Mouse (Mus musculus) macrophage (primary cell): ENCODE measurements around the gene Elane. TPM values are rescaled to one million over a fixed set of nuclear protein-coding genes. Genes with fewer than 3 reads are reported as not detected.
"Not testable (repeated sequence)": the region's sequence is repeated elsewhere in the genome, so short reads cannot be mapped to it uniquely, and the experiment has no call there.

Experiments
- H3K27ac ChIP-seq: fragments of 350-480 bp; formaldehyde crosslinking; 2 replicates; pipeline ENCODE4 v1.9.0; 2021
- H3K36me3 ChIP-seq: fragments of 350-480 bp; formaldehyde crosslinking; 2 replicates; pipeline ENCODE4 v1.9.0; 2021; ENCODE audit errors: inconsistent target
- H3K4me3 ChIP-seq: fragments of 350-480 bp; formaldehyde crosslinking; 2 replicates; pipeline ENCODE4 v1.9.0; 2021; ENCODE audit errors: inconsistent target
- H3K79me2 ChIP-seq: fragments of 350-480 bp; formaldehyde crosslinking; 2 replicates; pipeline ENCODE4 v1.9.0; 2021; ENCODE audit errors: inconsistent target
- WGBS: methylation state at CpG from one replicate; pipeline ENCODE4 v1.1.7; 2026; ENCODE audit warnings: inconsistent platforms; ENCODE audit not compliant: missing documents; 5-methylcytosine and 5-hydroxymethylcytosine counted together
- polyA plus RNA-seq: library from polyadenylated mRNA; stranded (reverse); fragments of 250-400 nt; gene quantifications from 3 replicates; pipeline ENCODE4 v1.2.4, GENCODE M21; 2018; ENCODE audit warnings: inconsistent platforms

Elane gene
- polyA plus RNA-seq, 1 experiment from 2014 or later = 0.89 TPM

DNA sequence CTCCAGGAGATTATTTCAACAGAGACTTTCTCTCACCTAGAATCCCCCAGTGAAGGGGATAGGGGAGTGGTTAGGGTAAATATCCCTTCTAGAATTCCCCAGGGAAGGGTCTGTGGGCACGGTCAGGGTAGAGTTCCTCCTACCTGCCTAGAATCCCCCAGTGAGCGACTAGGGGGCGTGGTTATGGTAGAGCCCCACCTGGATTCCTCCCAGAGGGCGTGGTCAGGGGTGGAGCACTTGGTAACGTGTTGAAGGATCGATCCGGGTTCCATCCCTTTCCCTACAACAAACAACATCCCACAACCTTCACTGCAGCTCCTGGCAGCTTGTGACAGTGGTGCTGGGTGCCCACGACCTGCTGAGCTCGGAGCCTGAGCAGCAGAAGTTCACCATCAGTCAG lies 5.3 kb upstream of the Elane start:
- Histone ChIP-seq H3K79me2 (no peaks in the 10 kb centered on the region; the same call in 1 of the 2 replicates), H3K4me3 (no peak overlapping the region), H3K27ac (no peak overlapping the region), H3K36me3 (no peaks in the 10 kb centered on the region)
- 24% methylated on average over 9 of the region's 9 CpGs for WGBS

- H3K79me2 ChIP-seq = no peaks in the 10 kb centered on the region; the same call in 1 of the 2 replicates
- H3K36me3 ChIP-seq = no peaks in the 10 kb centered on the region
- H3K4me3 ChIP-seq = no peak overlapping the region
- no peak overlapping the region for H3K27ac ChIP-seq
- 6% methylated on average over 22 of the region's 22 CpGs for WGBS
These were observed 4.1 kb upstream of the Elane start for GRCm38 (mm10) chr10:79881981-79882380.

DNA sequence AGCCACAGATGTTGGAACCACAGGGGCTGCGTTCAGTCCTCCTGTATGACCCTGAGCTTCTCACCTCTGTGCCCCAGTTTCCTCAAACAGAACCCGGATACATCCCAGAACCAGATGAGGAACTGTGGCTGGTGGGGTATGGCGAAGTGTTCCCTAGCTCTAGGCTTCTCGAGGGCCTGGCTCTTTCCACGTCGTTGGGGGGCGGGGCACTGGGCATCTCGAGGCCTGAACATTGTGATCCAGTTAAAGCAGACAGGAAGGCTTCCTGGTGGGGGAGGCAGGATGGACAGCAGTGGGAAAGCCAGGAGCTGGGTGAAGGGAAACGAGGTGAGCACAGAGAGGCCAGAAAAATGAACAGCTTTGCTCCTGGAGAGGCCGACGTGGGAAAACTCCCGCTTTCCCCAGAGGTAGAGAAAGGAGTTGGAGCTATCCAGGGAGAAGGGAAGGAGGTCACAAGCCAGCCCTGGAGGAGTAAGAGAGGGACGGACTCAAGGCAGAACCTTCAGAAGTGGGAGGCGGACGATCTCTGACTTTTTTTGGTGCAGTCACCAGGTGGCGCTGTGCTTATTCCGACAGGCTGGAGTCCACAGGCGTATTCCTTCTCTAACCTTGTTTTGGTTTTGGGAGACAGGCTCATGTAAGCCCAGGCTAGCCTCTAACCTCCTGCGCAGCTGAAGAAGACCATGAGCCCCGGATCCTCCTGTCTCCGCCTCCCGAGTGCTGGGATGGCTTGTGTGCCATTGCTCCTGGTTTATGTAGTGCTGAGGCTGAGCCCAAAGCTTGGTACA lies 2.6 kb upstream of the Elane start:
- no peaks in the 10 kb centered on the region; the same call in 1 of the 2 replicates for H3K79me2 ChIP-seq
- H3K36me3 ChIP-seq = no peaks in the 10 kb centered on the region
- H3K4me3 ChIP-seq = no peak overlapping the region
- H3K27ac ChIP-seq = no peak overlapping the region
- WGBS = 12% methylated on average over 21 of the region's 22 CpGs

DNA sequence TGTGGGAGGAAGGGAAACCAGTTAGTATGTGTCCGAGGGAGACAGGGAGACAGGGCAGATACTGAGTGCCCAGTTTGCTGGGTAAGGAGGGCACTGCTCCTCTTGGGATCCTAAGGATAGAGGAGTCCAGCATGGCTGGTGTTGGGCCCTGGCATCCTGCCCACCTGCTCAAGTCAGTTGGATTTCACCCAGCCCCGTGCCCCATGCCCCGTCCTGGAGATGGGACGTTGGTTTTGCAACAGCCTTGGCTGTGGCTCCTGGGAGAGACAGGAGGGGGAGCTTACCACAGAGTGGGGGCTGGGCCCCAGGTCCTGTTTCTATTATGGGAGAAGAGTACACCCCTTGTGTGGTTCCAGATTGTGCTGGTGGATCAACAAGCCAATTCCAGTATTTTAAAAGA lies 1.6 kb upstream of the Elane start:
- 17% methylated on average over 4 of the region's 4 CpGs for WGBS
- Histone ChIP-seq H3K79me2 (no peaks in the 10 kb centered on the region; the same call in 1 of the 2 replicates), H3K36me3 (no peaks in the 10 kb centered on the region), H3K4me3 (no peak overlapping the region), H3K27ac (no peak overlapping the region)

DNA sequence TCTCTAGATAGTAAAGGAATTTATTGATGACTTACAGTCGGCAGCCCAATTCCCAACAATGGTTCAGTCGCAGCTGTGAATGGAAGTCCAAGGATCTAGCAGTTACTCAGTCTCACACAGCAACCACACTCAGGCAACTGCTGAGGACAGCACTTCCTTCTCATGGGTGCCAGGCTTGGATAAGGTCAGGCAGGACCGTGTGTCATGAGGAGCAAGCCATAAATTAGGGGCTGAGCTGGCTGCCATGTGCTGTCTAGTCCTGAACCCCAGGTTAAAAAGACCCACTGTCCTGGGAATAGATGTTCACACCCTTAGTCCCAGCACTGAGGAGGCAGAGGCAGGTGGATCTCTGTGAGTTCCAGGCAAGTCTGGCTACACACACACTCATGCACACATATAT lies 1.1 kb upstream of the Elane start:
- H3K36me3 ChIP-seq, H3K4me3 ChIP-seq, H3K27ac ChIP-seq, H3K79me2 ChIP-seq: not testable (repeated sequence)
- WGBS = 10% methylated on average over 2 of the region's 3 CpGs

- Histone ChIP-seq H3K36me3 (no peaks in the 10 kb centered on the region), H3K4me3 (no peak overlapping the region), H3K27ac (no peak overlapping the region), H3K79me2 (no peaks in the 10 kb centered on the region)
- 51% methylated on average over 8 of the region's 8 CpGs for WGBS
These were observed 564 bp downstream of the Elane start for GRCm38 (mm10) chr10:79886611-79887010.

GRCm38 (mm10) chr10:79889386-79889785 lies 3.3 kb downstream of the Elane start:
- Histone ChIP-seq H3K4me3 (no peak overlapping the region), H3K36me3 (no peaks in the 10 kb centered on the region), H3K79me2 (no peaks in the 10 kb centered on the region), H3K27ac (no peak overlapping the region)
- 0% methylated on average over 2 of the region's 2 CpGs for WGBS

DNA sequence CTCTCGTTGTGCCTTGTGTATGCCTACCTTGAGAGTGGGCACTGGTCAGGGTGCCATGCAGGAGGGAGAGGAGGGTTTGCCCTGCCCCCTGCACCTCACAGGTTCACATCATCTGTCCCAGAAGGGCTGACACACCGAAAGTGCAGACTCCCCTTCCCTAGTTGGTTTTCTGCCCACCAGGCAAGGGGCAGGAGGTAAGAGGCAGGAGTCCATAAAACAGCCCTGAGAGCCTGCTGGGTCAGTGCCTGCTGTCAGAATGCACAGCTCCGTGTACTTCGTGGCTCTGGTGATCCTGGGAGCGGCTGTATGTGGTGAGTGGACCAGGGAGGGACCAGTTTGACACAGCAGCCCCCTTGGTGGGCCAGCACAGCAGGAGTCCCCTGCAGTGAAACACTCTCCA lies 4.6 kb downstream of the Elane start, which contains the start of gene Cfd:
TSS of gene Cfd (plus strand) at position 184 of the 400 bp plus-strand sequence.
- WGBS = 81% methylated on average over 5 of the region's 5 CpGs
- Histone ChIP-seq H3K79me2 (no peaks in the 10 kb centered on the region), H3K4me3 (no peak within 1 kb of the TSS), H3K36me3 (no peaks in the 10 kb centered on the region), H3K27ac (no peak within 1 kb of the TSS)

DNA sequence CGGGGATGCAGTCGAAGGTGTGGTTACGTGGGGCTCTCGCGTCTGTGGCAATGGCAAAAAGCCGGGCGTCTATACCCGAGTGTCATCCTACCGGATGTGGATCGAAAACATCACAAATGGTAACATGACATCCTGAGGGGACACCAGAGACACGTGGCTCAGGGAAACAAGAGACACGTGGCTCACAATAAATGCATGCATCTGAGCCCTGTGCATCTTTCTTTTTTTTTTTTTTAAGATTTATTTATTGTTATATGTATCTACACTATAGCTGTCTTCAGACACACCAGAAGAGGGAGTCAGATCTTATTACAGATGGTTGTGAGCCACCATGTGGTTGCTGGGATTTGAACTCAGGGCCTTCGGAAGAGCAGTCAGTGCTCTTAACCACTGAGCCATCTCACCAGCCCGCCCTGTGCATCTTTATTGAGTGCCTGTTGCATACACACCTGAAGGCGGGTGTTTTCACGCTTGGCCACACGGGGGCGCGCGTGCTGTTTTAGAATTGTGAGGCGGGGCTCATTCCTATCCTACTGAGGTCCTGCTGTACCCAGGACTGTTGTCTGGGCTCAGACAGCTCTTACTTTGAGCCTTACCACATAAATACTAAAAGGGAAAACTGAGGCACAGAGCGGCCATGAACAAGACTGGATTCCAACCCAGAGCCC lies 6.5 kb downstream of the Elane start:
- WGBS = 42% methylated on average over 17 of the region's 22 CpGs
- not testable (repeated sequence) for H3K79me2 ChIP-seq, H3K4me3 ChIP-seq, H3K36me3 ChIP-seq, H3K27ac ChIP-seq

- no peaks in the 10 kb centered on the region for H3K79me2 ChIP-seq
- H3K36me3 ChIP-seq = no peaks in the 10 kb centered on the region
- no peak overlapping the region for H3K4me3 ChIP-seq
- H3K27ac ChIP-seq = no peak overlapping the region
- 98% methylated on average over 14 of the region's 16 CpGs for WGBS
These were observed 10.3 kb downstream of the Elane start for GRCm38 (mm10) chr10:79896306-79896705.

DNA sequence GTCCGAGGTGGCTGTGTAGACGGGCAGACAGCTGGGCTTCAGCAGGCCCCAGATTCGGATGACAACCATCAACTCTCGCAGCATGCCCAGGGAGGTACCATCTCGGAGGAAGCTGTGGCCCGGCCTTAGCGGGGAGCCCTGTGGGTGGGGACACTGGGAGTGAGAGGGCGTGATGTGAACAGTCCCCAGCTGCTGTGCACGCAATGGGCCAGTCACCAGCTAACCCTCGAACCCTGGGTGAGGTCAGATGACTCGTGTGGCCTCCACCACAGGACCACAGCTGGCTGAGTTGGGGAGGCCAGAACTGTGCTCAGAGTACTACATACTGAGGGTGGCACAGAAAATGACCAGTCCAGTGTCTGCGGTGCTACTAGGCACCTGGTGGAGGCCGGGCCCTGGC lies 10.8 kb downstream of the Elane start:
- no peak overlapping the region for H3K27ac ChIP-seq
- no peaks in the 10 kb centered on the region for H3K79me2 ChIP-seq
- 79% methylated on average over 13 of the region's 13 CpGs for WGBS
- no peaks in the 10 kb centered on the region for H3K36me3 ChIP-seq
- H3K4me3 ChIP-seq = no peak overlapping the region

GRCm38 (mm10) chr10:79897316-79898245 lies 11.5 kb downstream of the Elane start:
- Histone ChIP-seq H3K36me3 (no peaks in the 10 kb centered on the region), H3K79me2 (no peaks in the 10 kb centered on the region), H3K4me3 (no peak overlapping the region), H3K27ac (no peak overlapping the region)
- 76% methylated on average over 20 of the region's 20 CpGs for WGBS

GRCm38 (mm10) chr10:79900951-79901410 lies 14.9 kb downstream of the Elane start:
- 69% methylated on average over 2 of the region's 2 CpGs for WGBS
- H3K36me3 ChIP-seq = 0 out of 2 replicates have a peak, but pooled peaks cover 10% of the 10 kb centered on the region
- no peak overlapping the region for H3K4me3 ChIP-seq

GRCm38 (mm10) chr10:79906712-79907111 lies 20.7 kb downstream of the Elane start:
- Histone ChIP-seq H3K79me2 (peaks cover 3% of the 10 kb centered on the region; the same call in 1 of the 2 replicates), H3K4me3 (no peak overlapping the region), H3K36me3 (peaks cover 14% of the 10 kb centered on the region; the same call in 1 of the 2 replicates), H3K27ac (no peak overlapping the region)
- 96% methylated on average over 9 of the region's 9 CpGs for WGBS

More at GRCm38 (mm10) chr10:79900951-79901410, 14.9 kb downstream of the Elane start:
- H3K79me2 ChIP-seq = no peaks in the 10 kb centered on the region
- H3K27ac ChIP-seq = no peak overlapping the region
